Mouse (Mus musculus) brown adipose tissue, adult 24 weeks (tissue): ENCODE data around the gene Gm42674. TPM values are rescaled to one million over a fixed set of nuclear protein-coding genes. Genes with fewer than 3 reads are reported as not detected.

ENCODE experiments used
- H3K27ac ChIP-seq: fragments of 200-500 bp; replicated peaks from 2 replicates; pipeline ENCODE4 v1.5.1; 2012; ENCODE audit warnings: low read depth, mild to moderate bottlenecking, low read length
- H3K4me1 ChIP-seq: fragments of 200-500 bp; 2 replicates; pipeline ENCODE4 v1.6.1; 2012; ENCODE audit warnings: low read length, mixed read lengths; ENCODE audit not compliant: control insufficient read depth, insufficient read depth, insufficient read length
- H3K4me3 ChIP-seq: fragments of 200-500 bp; 2 replicates; pipeline ENCODE4 v1.5.1; 2012; ENCODE audit warnings: low read depth, mild to moderate bottlenecking, low read length, moderate library complexity; ENCODE audit not compliant: insufficient read depth
- polyA plus RNA-seq: library from polyadenylated mRNA; stranded (reverse); fragments of >200 nt; gene quantifications from 2 replicates; pipeline ENCODE4 v1.2.4, GENCODE M21; 2012; ENCODE audit not compliant: missing spikeins, insufficient read depth, insufficient read length

Gene Gm42674
- polyA plus RNA-seq = not detected in 2 replicates

GRCm38 (mm10) chr3:90601486-90602110 is at the start of gene Gm42674:
Gene Gm42674, plus strand, starts transcription at chr3:90601904.
- Histone ChIP-seq H3K4me3 (no peak within 1 kb of the TSS), H3K27ac (no peak within 1 kb of the TSS), H3K4me1 (peaks cover 28% of the 10 kb centered on the region)

- H3K4me1 ChIP-seq = peaks cover 3% of the 10 kb centered on the region
- H3K4me3 ChIP-seq = no peak overlapping the region
- no peak overlapping the region for H3K27ac ChIP-seq
Measured at GRCm38 (mm10) chr3:90552231-90552630, 49.5 kb upstream of the Gm42674 start.

DNA sequence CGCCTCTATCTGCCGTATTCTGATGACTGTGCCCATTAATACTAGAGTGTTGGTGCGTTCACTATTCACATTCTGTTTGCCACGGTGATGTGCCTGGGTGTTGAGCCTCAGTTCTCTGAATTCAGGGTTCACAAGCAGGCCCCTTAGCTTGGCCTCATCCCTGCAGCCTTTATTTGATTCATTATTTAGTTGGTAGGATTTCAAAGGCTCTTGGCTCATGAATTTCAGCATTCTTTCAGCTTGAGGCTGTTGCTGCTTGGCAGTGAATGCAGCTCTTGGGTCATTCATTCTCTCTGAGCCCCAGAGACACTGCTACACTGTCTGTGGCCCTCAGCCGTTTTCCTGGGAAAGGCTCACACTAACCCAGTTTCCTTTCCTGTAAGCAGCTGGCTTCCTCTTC is 45.8 kb upstream of the Gm42674 start:
- H3K27ac ChIP-seq = no peak overlapping the region
- H3K4me3 ChIP-seq = no peak overlapping the region
- H3K4me1 ChIP-seq = no peaks in the 10 kb centered on the region; the same call in 1 of the 2 replicates

GRCm38 (mm10) chr3:90560008-90560628 is 41.6 kb upstream of the Gm42674 start, which contains the start of gene S100a3:
Gene S100a3, plus strand, starts transcription at chr3:90560578.
- H3K27ac ChIP-seq = no peak within 1 kb of the TSS
- H3K4me1 ChIP-seq = no peaks in the 10 kb centered on the region; the same call in 1 of the 2 replicates
- no peak within 1 kb of the TSS for H3K4me3 ChIP-seq

GRCm38 (mm10) chr3:90574691-90575090 is 27.0 kb upstream of the Gm42674 start:
- H3K4me1 ChIP-seq = no peaks in the 10 kb centered on the region
- no peak overlapping the region for H3K27ac ChIP-seq
- no peak overlapping the region for H3K4me3 ChIP-seq

- no peak overlapping the region for H3K27ac ChIP-seq
Measured at GRCm38 (mm10) chr3:90575320-90575719, 26.4 kb upstream of the Gm42674 start.

DNA sequence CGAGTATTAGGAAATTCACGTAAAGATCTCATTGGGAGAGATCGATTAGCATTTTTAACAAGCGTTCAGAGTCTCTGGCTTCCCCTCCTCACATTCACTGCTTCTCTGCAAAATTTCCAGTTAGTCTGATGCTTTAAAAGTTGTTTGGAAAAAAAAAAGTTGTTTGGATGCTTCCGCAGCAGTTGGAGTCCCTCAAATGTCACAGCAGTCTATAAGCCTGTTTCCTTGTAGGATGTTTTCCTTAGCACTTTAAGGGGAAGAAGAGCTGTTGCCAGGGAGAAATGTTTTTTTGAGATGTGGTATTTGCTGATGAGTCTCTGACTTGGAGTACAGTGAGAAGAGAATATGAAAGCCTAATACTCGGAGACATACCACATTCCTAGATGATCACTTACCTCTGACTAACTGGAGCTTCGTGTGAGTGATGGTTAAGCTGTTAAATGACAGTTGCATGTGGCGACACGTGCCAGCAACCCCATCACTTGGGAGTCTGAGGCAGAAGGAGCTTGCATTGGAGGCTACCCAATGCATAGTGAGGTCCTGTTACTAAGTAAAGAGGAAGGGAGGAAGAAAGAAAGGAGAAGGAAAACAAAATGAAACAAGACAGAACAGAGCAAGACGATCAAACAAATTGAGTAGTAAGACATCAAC is 25.2 kb upstream of the Gm42674 start:
- Histone ChIP-seq H3K27ac (no peak overlapping the region), H3K4me3 (no peak overlapping the region), H3K4me1 (no peaks in the 10 kb centered on the region)

More at GRCm38 (mm10) chr3:90575320-90575719, 26.4 kb upstream of the Gm42674 start:
- no peak overlapping the region for H3K4me3 ChIP-seq
- H3K4me1 ChIP-seq = no peaks in the 10 kb centered on the region

GRCm38 (mm10) chr3:90579433-90579832 is 22.3 kb upstream of the Gm42674 start:
- Histone ChIP-seq H3K4me3 (no peak overlapping the region), H3K27ac (no peak overlapping the region)

DNA sequence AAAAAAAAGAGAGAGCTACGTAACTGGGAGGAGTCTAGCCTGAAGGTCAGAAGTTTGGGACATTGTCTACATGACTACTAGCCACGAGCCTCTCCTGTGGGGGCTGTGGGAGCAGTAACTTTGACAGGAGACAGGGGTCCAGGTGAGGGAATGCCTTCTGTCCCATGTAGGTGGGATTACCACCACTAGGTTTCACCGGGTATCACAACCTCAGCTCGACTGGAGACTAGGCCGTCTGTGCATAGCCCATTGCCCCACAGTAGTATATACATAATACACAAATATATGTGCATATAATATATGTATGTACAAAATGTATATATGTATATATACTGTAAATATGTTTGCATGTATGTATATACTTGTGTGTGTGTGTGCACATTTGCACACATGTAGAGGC is 20.6 kb upstream of the Gm42674 start:
- Histone ChIP-seq H3K4me1 (peaks cover 3% of the 10 kb centered on the region; the same call in 1 of the 2 replicates), H3K4me3 (no peak overlapping the region), H3K27ac (no peak overlapping the region)

More at GRCm38 (mm10) chr3:90579433-90579832, 22.3 kb upstream of the Gm42674 start:
- no peaks in the 10 kb centered on the region for H3K4me1 ChIP-seq

DNA sequence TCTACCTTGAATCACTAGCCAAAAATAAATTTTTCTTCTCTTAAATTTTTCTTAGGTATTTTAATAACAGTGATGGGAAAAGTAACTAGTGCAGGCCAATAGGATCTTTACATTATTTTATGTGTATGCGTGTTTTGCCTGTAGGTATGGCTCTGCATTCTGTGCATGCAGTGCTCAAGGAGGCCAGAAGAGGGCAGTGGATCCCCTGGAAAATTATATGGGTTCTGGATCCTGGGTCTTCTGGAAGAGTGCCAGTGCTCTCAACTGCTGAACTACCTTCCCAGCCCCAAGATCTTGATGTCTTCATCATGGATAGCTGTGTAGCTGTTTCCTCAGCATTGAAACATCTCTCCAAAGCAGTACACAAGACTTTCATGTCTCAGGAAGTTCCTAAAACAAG is 19.5 kb upstream of the Gm42674 start:
- no peak overlapping the region for H3K27ac ChIP-seq
- H3K4me3 ChIP-seq = no peak overlapping the region
- peaks cover 12% of the 10 kb centered on the region for H3K4me1 ChIP-seq

DNA sequence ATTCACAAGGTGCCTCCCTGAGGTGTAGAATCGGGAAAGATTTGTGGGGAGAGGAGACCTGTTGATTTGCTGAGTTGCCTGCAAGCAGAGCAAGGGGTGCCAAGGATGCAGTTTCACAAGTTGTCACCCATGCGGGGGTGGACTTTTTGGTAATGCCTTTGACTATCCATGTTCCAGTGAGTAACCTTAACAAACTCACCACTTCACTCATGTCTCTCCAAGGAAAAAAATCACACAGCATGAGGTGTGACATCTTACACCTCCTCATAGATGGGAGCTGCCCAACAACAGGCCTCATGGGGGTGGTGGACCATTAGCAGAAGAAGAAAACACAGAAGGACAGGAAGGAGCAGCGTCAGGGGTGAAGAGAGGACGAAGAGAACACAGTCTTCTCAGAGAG is 19.1 kb upstream of the Gm42674 start:
- peaks cover 15% of the 10 kb centered on the region for H3K4me1 ChIP-seq
- H3K27ac ChIP-seq = no peak overlapping the region
- H3K4me3 ChIP-seq = no peak overlapping the region

DNA sequence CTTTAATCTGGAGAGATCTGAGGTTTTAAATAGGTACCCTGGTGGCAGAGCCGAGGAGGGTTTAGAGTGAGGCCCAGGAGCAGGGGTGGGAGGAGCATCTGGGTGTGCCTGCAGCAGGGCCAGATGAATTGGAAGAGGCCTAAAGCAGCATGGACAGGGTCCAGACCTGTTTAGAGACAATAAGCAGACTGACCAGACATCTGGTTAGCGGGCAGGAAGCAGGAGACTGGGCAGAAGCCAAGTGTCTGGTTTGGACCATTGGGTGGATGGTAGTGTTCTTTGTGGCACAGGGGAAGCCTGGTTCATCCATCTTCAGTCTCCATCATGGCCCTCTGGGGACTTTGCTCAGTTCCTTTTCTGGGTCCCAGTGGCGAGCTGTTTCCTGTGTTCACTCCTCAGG is 17.8 kb upstream of the Gm42674 start:
- Histone ChIP-seq H3K4me3 (no peak overlapping the region), H3K4me1 (peaks cover 17% of the 10 kb centered on the region), H3K27ac (0 out of 2 replicates have a peak overlapping the region, but pooled peaks have one; percentile 37)

GRCm38 (mm10) chr3:90585595-90585994 is 16.1 kb upstream of the Gm42674 start:
- Histone ChIP-seq H3K27ac (no peak overlapping the region), H3K4me1 (peaks cover 24% of the 10 kb centered on the region), H3K4me3 (no peak overlapping the region)

GRCm38 (mm10) chr3:90586016-90586643 is 15.6 kb upstream of the Gm42674 start:
- H3K27ac ChIP-seq = peak overlapping the region; percentile 65; the same call in 1 of the 2 replicates
- H3K4me1 ChIP-seq = peaks cover 24% of the 10 kb centered on the region
- no peak overlapping the region for H3K4me3 ChIP-seq

DNA sequence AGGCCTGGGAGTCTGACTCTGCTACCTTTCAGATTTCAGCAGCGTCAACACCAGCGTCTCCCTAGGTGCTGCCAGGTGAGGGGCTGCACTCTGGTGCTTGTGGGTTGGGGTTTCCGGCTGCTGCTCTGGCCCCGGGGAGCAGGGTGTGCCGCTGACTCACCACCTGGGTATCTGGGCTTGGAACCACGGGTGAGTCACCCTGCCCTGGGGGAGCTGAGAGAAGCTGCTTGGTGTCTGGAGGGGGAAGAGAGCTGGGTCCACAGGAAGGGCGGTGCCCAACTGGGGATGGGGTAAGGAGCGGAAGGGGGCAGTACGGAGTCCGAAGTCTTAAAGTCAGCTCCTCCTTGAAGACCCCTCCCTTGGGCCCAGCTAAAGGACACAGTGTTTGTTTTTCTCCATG is 14.8 kb upstream of the Gm42674 start:
- Histone ChIP-seq H3K4me1 (peaks cover 24% of the 10 kb centered on the region), H3K27ac (peak overlapping the region; percentile 65), H3K4me3 (no peak overlapping the region)
